Mouse (Mus musculus): ENCODE data around the gene Rap1gap. TPM values are rescaled to one million over a fixed set of nuclear protein-coding genes. Genes with fewer than 3 reads are reported as not detected.

Rap1gap gene
- polyA plus RNA-seq, 1 experiment from 2014 or later, result 8.0 TPM

GRCm38 (mm10) chr4:137665791-137666190 lies 1.3 kb downstream of the Rap1gap start:
- Histone ChIP-seq H3K4me3 (no peak overlapping the region), H3K27me3 (ENCODE audit: insufficient read depth, poor library complexity, severe bottlenecking) (peaks cover 60% of the 10 kb centered on the region), H3K36me3 (no peaks in the 10 kb centered on the region), H3K27ac (no peak overlapping the region), H3K9me3 (no peaks in the 10 kb centered on the region), H3K4me1 (peaks cover 33% of the 10 kb centered on the region)
- no peak for DNase-seq (ENCODE audit: low spot score)
- WGBS, result 81% methylated on average over 5 of the region's 5 CpGs

- no peak for DNase-seq (ENCODE audit: low spot score)
- Histone ChIP-seq H3K27me3 (ENCODE audit: insufficient read depth, poor library complexity, severe bottlenecking) (peaks cover 60% of the 10 kb centered on the region), H3K9me3 (no peaks in the 10 kb centered on the region), H3K36me3 (no peaks in the 10 kb centered on the region), H3K4me3 (no peak overlapping the region), H3K4me1 (peaks cover 29% of the 10 kb centered on the region), H3K27ac (no peak overlapping the region)
- 48% methylated on average over 5 of the region's 5 CpGs for WGBS
These were observed 1.9 kb downstream of the Rap1gap start for GRCm38 (mm10) chr4:137666283-137666957.

GRCm38 (mm10) chr4:137666958-137667345 lies 2.4 kb downstream of the Rap1gap start:
- 63% methylated on average over 8 of the region's 8 CpGs for WGBS
- peaks cover 29% of the 10 kb centered on the region for H3K4me1 ChIP-seq

GRCm38 (mm10) chr4:137667747-137668146 lies 3.2 kb downstream of the Rap1gap start:
- Histone ChIP-seq H3K9me3 (no peaks in the 10 kb centered on the region), H3K36me3 (no peaks in the 10 kb centered on the region), H3K4me3 (no peak overlapping the region), H3K27me3 (ENCODE audit: insufficient read depth, poor library complexity, severe bottlenecking) (peaks cover 69% of the 10 kb centered on the region), H3K27ac (no peak overlapping the region), H3K4me1 (peaks cover 29% of the 10 kb centered on the region)
- WGBS, result 60% methylated on average over 5 of the region's 5 CpGs
- no peak for DNase-seq (ENCODE audit: low spot score)

More at GRCm38 (mm10) chr4:137666958-137667345, 2.4 kb downstream of the Rap1gap start:
- Histone ChIP-seq H3K9me3 (no peaks in the 10 kb centered on the region), H3K4me3 (no peak overlapping the region), H3K27me3 (ENCODE audit: insufficient read depth, poor library complexity, severe bottlenecking) (peaks cover 65% of the 10 kb centered on the region), H3K27ac (no peak overlapping the region), H3K36me3 (no peaks in the 10 kb centered on the region)
- no peak for DNase-seq (ENCODE audit: low spot score)

GRCm38 (mm10) chr4:137671711-137672500 lies 7.4 kb downstream of the Rap1gap start:
- WGBS, result 68% methylated on average over 13 of the region's 13 CpGs
- no peak for DNase-seq (ENCODE audit: low spot score)
- no peak overlapping the region for H3K27ac ChIP-seq
- H3K4me3 ChIP-seq, result no peak overlapping the region
- peaks cover 61% of the 10 kb centered on the region for H3K27me3 ChIP-seq (ENCODE audit: insufficient read depth, poor library complexity, severe bottlenecking)
- H3K36me3 ChIP-seq, result no peaks in the 10 kb centered on the region
- no peaks in the 10 kb centered on the region for H3K9me3 ChIP-seq
- H3K4me1 ChIP-seq, result 0 out of 2 replicates have a peak, but pooled peaks cover 10% of the 10 kb centered on the region

GRCm38 (mm10) chr4:137675566-137675965 lies 11.0 kb downstream of the Rap1gap start:
- Histone ChIP-seq H3K4me3 (no peak overlapping the region), H3K27me3 (ENCODE audit: insufficient read depth, poor library complexity, severe bottlenecking) (peaks cover 81% of the 10 kb centered on the region), H3K9me3 (no peaks in the 10 kb centered on the region), H3K4me1 (peaks cover under 1% of the 10 kb centered on the region; the same call in 1 of the 2 replicates), H3K27ac (no peak overlapping the region), H3K36me3 (no peaks in the 10 kb centered on the region)
- DNase-seq (ENCODE audit: low spot score), result no peak
- 68% methylated on average over 7 of the region's 7 CpGs for WGBS

GRCm38 (mm10) chr4:137676057-137676456 lies 11.5 kb downstream of the Rap1gap start:
- WGBS, result 9% methylated on average over 10 of the region's 11 CpGs
- H3K36me3 ChIP-seq, result no peaks in the 10 kb centered on the region
- H3K4me1 ChIP-seq, result peaks cover 6% of the 10 kb centered on the region
- H3K9me3 ChIP-seq, result no peaks in the 10 kb centered on the region
- H3K27me3 ChIP-seq (ENCODE audit: insufficient read depth, poor library complexity, severe bottlenecking), result peaks cover 86% of the 10 kb centered on the region
- no peak overlapping the region for H3K27ac ChIP-seq
- H3K4me3 ChIP-seq, result no peak overlapping the region
- no peak for DNase-seq (ENCODE audit: low spot score)

- Histone ChIP-seq H3K27ac (no peak overlapping the region), H3K4me1 (peaks cover 14% of the 10 kb centered on the region), H3K27me3 (ENCODE audit: insufficient read depth, poor library complexity, severe bottlenecking) (peaks cover 90% of the 10 kb centered on the region), H3K36me3 (no peaks in the 10 kb centered on the region), H3K4me3 (no peak overlapping the region), H3K9me3 (no peaks in the 10 kb centered on the region)
- WGBS, result 65% methylated on average over 13 of the region's 13 CpGs
- DNase-seq (ENCODE audit: low spot score), result no peak
These were observed 12.4 kb downstream of the Rap1gap start for GRCm38 (mm10) chr4:137676700-137677484.

- WGBS, result 71% methylated on average over 5 of the region's 5 CpGs
- no peak for DNase-seq (ENCODE audit: low spot score)
- Histone ChIP-seq H3K9me3 (no peaks in the 10 kb centered on the region), H3K27me3 (ENCODE audit: insufficient read depth, poor library complexity, severe bottlenecking) (peaks cover 91% of the 10 kb centered on the region), H3K4me3 (no peak overlapping the region), H3K4me1 (peaks cover 15% of the 10 kb centered on the region), H3K27ac (no peak overlapping the region), H3K36me3 (no peaks in the 10 kb centered on the region)
These were observed 13.4 kb downstream of the Rap1gap start for GRCm38 (mm10) chr4:137677906-137678305.

- H3K4me1 ChIP-seq, result peaks cover 15% of the 10 kb centered on the region
- peaks cover 91% of the 10 kb centered on the region for H3K27me3 ChIP-seq (ENCODE audit: insufficient read depth, poor library complexity, severe bottlenecking)
- no peak overlapping the region for H3K27ac ChIP-seq
- no peak overlapping the region for H3K4me3 ChIP-seq
- 68% methylated on average over 9 of the region's 9 CpGs for WGBS
- no peaks in the 10 kb centered on the region for H3K36me3 ChIP-seq
- DNase-seq (ENCODE audit: low spot score), result no peak
- no peaks in the 10 kb centered on the region for H3K9me3 ChIP-seq
These were observed 14.0 kb downstream of the Rap1gap start for GRCm38 (mm10) chr4:137678568-137678967.

GRCm38 (mm10) chr4:137679979-137680550 lies 15.5 kb downstream of the Rap1gap start:
- no peak overlapping the region for H3K27ac ChIP-seq
- no peak overlapping the region for H3K4me3 ChIP-seq
- 84% methylated on average over 2 of the region's 2 CpGs for WGBS
- no peaks in the 10 kb centered on the region for H3K9me3 ChIP-seq
- H3K4me1 ChIP-seq, result peaks cover 15% of the 10 kb centered on the region
- DNase-seq (ENCODE audit: low spot score), result no peak
- H3K36me3 ChIP-seq, result no peaks in the 10 kb centered on the region
- H3K27me3 ChIP-seq (ENCODE audit: insufficient read depth, poor library complexity, severe bottlenecking), result peaks cover 95% of the 10 kb centered on the region

GRCm38 (mm10) chr4:137680721-137681120 lies 16.2 kb downstream of the Rap1gap start:
- H3K4me3 ChIP-seq, result no peak overlapping the region

More at GRCm38 (mm10) chr4:137680721-137681120, 16.2 kb downstream of the Rap1gap start:
- 40% methylated on average over 7 of the region's 7 CpGs for WGBS
- no peaks in the 10 kb centered on the region for H3K9me3 ChIP-seq
- H3K4me1 ChIP-seq, result peaks cover 15% of the 10 kb centered on the region
- no peaks in the 10 kb centered on the region for H3K36me3 ChIP-seq
- DNase-seq (ENCODE audit: low spot score), result no peak
- peaks cover 95% of the 10 kb centered on the region for H3K27me3 ChIP-seq (ENCODE audit: insufficient read depth, poor library complexity, severe bottlenecking)
- no peak overlapping the region for H3K27ac ChIP-seq

All from heart, embryonic 10.5 days (tissue).